Mouse (Mus musculus) ES-E14 (cell line): ENCODE measurements around the gene Rap1gap2.

ENCODE experiments used
- CHD2 ChIP-seq: IDR thresholded peaks from 2 replicates; pipeline ENCODE4 v1.6.1; 2014; ENCODE audit warnings: mild to moderate bottlenecking, low read depth, low read length, inconsistent platforms
- HCFC1 ChIP-seq: IDR thresholded peaks from 2 replicates; pipeline ENCODE4 v1.6.1; 2012; ENCODE audit warnings: low read length, inconsistent platforms, borderline replicate concordance; ENCODE audit not compliant: insufficient read depth
- ZC3H11A ChIP-seq: IDR thresholded peaks from 2 replicates; pipeline ENCODE4 v1.6.1; 2012; ENCODE audit warnings: low read depth, mild to moderate bottlenecking, inconsistent platforms, low read length, borderline replicate concordance

DNA sequence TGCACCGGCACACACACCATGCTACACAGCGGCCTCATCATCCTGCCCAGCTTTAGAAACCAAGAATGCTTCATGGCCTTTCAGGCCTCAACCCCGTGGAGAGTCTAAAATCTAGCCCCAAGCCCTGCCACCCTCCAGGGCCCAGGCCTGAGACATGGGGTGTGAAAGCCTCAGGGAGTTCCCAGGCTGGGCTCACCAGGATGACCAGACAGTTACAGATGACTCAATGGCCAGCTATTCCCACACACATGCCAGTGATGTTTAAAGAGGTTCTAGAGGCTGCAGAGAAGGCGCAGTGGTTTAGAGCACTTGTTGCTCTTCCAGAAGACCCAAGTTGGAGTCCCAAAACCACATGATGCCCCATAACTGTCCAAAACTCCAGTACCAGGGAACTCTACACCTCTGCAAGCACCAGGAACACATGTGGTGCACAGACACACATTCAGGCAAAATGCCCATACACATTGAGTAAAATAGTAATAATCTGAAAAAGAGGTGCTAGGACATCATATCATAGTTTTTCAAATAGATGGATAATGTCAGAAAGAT lies 44.3 kb downstream of the Rap1gap2 start:
- TF ChIP-seq ZC3H11A (no peak), HCFC1 (no peak), CHD2 (no peak)
